13 mouse cellular contexts compared by ENCODE assay signal in genomic region chr2:164456413-164456812, GRCm38 (mm10). TPM values are rescaled to one million over a fixed set of nuclear protein-coding genes. Genes with fewer than 3 reads are reported as not detected.
A peak's percentile ranks its signal among the peaks of the same experiment; 100 is the strongest.
DNase-seq lines count a peak whose midpoint lies in the region; ATAC-seq lines count a peak whose summit lies in the region.
"Had no signal": no experiment of that assay in that cellular context is flagged by ENCODE, and none has a peak within 500 bp of the region (broad histone marks: within the 10 kb centered on the region; RNA-seq: fewer than 3 reads in every experiment).

No protein-coding gene starts in this region.

- WGBS in kidney, embryonic 16.5 days = 92% methylated on average over 1 of the region's 1 CpGs
- WGBS in embryonic facial prominence, embryonic 10.5 days = 68% methylated on average over 1 of the region's 1 CpGs
- WGBS in intestine, embryonic 14.5 days = 87% methylated on average over 1 of the region's 1 CpGs
- 71% methylated on average over 1 of the region's 1 CpGs for WGBS in neural tube, embryonic 13.5 days

- H3K27ac ChIP-seq in kidney, embryonic 16.5 days (ENCODE audit: low read length) = peak overlapping the region; percentile 92
- peak overlapping the region; percentile 65; the same call in 1 of the 2 replicates for H3K27ac ChIP-seq in embryonic facial prominence, embryonic 10.5 days (replicated peaks)
- peak overlapping the region; percentile 40 for H3K27ac ChIP-seq in intestine, embryonic 14.5 days (ENCODE audit: low read depth)
- peak overlapping the region; percentile 46; the same call in 1 of the 2 replicates for H3K27ac ChIP-seq in neural tube, embryonic 13.5 days (replicated peaks)
- H3K27ac ChIP-seq: liver, embryonic 14.5 days had no signal

- H3K4me1 ChIP-seq in kidney, embryonic 16.5 days (ENCODE audit: insufficient read depth, low read length) = peaks cover 40% of the 10 kb centered on the region
- peaks cover 38% of the 10 kb centered on the region for H3K4me1 ChIP-seq in embryonic facial prominence, embryonic 10.5 days
- H3K4me1 ChIP-seq in intestine, embryonic 14.5 days (replicated peaks; ENCODE audit: control insufficient read depth, insufficient read depth, low read length) = peaks cover 17% of the 10 kb centered on the region
- peaks cover 11% of the 10 kb centered on the region for H3K4me1 ChIP-seq in neural tube, embryonic 13.5 days (replicated peaks)

- no peak for DNase-seq in kidney, adult 18-20 months
- DNase-seq in embryonic facial prominence, embryonic 10.5 days (ENCODE audit: low spot score) = no peak
- no peak for DNase-seq in intestine, embryonic 14.5 days (ENCODE audit: low spot score)
- DNase-seq in layer of hippocampus, adult 18-20 months (ENCODE audit: low spot score in 2 of 2) = no peak
- DNase-seq in left cerebral cortex, postnatal 10 days (ENCODE audit: extremely low spot score in 1 of 2, low spot score in 2 of 2) = no peak
- no peak for DNase-seq in urinary bladder, postnatal 10 days (ENCODE audit: low spot score)
- DNase-seq: cerebellum, adult 9-10 months had no signal

- H3K4me2 ChIP-seq in kidney, embryonic 16.5 days (replicated peaks; ENCODE audit: low read depth, low read length) = peak overlapping the region; percentile 44
- peak overlapping the region; percentile 45 for H3K4me2 ChIP-seq in intestine, embryonic 14.5 days (ENCODE audit: low read length)
- peak overlapping the region; percentile 45 for H3K4me2 ChIP-seq in neural tube, embryonic 13.5 days

- no peak overlapping the region for H3K4me3 ChIP-seq in kidney, embryonic 16.5 days (ENCODE audit: low read length)
- H3K4me3 ChIP-seq in embryonic facial prominence, embryonic 10.5 days = peak overlapping the region; percentile 33; the same call in 1 of the 2 replicates
- no peak overlapping the region for H3K4me3 ChIP-seq in intestine, embryonic 14.5 days (ENCODE audit: low read depth, low read length)
- no peak overlapping the region for H3K4me3 ChIP-seq in neural tube, embryonic 13.5 days

- intact Hi-C loops in left cerebral cortex, postnatal 10 days (cut with DNase I) = no loop called here

- no peaks in the 10 kb centered on the region for H3K27me3 ChIP-seq in kidney, embryonic 16.5 days (ENCODE audit: insufficient read depth, low read length)
- no peaks in the 10 kb centered on the region for H3K27me3 ChIP-seq in embryonic facial prominence, embryonic 10.5 days (replicated peaks; ENCODE audit: low read depth, poor library complexity, severe bottlenecking)
- H3K27me3 ChIP-seq in intestine, embryonic 14.5 days (replicated peaks; ENCODE audit: control insufficient read depth, insufficient read depth, low read length) = no peaks in the 10 kb centered on the region
- no peaks in the 10 kb centered on the region for H3K27me3 ChIP-seq in neural tube, embryonic 13.5 days
- H3K27me3 ChIP-seq: Patski had no signal

- 0 out of 2 replicates have a peak overlapping the region, but pooled peaks have one; percentile 50 for H3K9ac ChIP-seq in kidney, embryonic 16.5 days (replicated peaks; ENCODE audit: low read length)
- H3K9ac ChIP-seq in intestine, embryonic 14.5 days (ENCODE audit: low read length) = peak overlapping the region; percentile 38; the same call in 1 of the 2 replicates
- H3K9ac ChIP-seq in neural tube, embryonic 13.5 days = 0 out of 2 replicates have a peak overlapping the region, but pooled peaks have one; percentile 63
- H3K9ac ChIP-seq: liver, embryonic 14.5 days had no signal

- no peaks in the 10 kb centered on the region for H3K9me3 ChIP-seq in kidney, embryonic 16.5 days (ENCODE audit: low read length)
- H3K9me3 ChIP-seq in embryonic facial prominence, embryonic 10.5 days = no peaks in the 10 kb centered on the region
- no peaks in the 10 kb centered on the region for H3K9me3 ChIP-seq in intestine, embryonic 14.5 days (ENCODE audit: control insufficient read depth, low read length)
- no peaks in the 10 kb centered on the region for H3K9me3 ChIP-seq in neural tube, embryonic 13.5 days

- no peaks in the 10 kb centered on the region for H3K36me3 ChIP-seq in kidney, embryonic 16.5 days (ENCODE audit: insufficient read depth, low read length)
- H3K36me3 ChIP-seq in embryonic facial prominence, embryonic 10.5 days (replicated peaks) = no peaks in the 10 kb centered on the region
- no peaks in the 10 kb centered on the region for H3K36me3 ChIP-seq in intestine, embryonic 14.5 days (ENCODE audit: control insufficient read depth, insufficient read depth, low read length)
- H3K36me3 ChIP-seq in neural tube, embryonic 13.5 days = no peaks in the 10 kb centered on the region

- no peak for ATAC-seq in kidney, embryonic 16.5 days (ENCODE audit: low FRiP score, low TSS enrichment)
- ATAC-seq in intestine, embryonic 14.5 days (replicated peaks; ENCODE audit: low FRiP score, low TSS enrichment, low read depth) = no peak
- ATAC-seq in neural tube, embryonic 13.5 days (ENCODE audit: low read depth) = no peak

RNA-seq across cellular contexts. Expression of gene Sys1, which starts 0.4 kb away (rescaled TPM):
- 65.9 and 67.0 TPM in 2 replicates for polyA plus RNA-seq in kidney, embryonic 16.5 days (2015; fragmentation: Nextera tagmentation; extraction: Ambion mirVana)
- 52.5 and 53.1 TPM in 2 replicates for polyA plus RNA-seq in embryonic facial prominence, embryonic 10.5 days (2016; fragmentation: Nextera tagmentation; extraction: Ambion mirVana)
- 65.2 and 67.2 TPM in 2 replicates for polyA plus RNA-seq in intestine, embryonic 14.5 days (2014; fragmentation: Nextera tagmentation; extraction: Ambion mirVana)
- polyA plus RNA-seq in neural tube, embryonic 13.5 days (2015; fragmentation: Nextera tagmentation; extraction: Ambion mirVana) = 71.2 and 77.5 TPM in 2 replicates
- 10 to 100 TPM; 37.9 to 39.9 TPM for total RNA-seq in layer of hippocampus, adult 18-20 months (2021)
- 10 to 100 TPM; 40.9 to 41.8 TPM for total RNA-seq in left cerebral cortex, postnatal 10 days (2021)

RNA-seq across cellular contexts. Expression of gene Gm20458, which starts 4.4 kb away (rescaled TPM):
- polyA plus RNA-seq in kidney, embryonic 16.5 days (2015; fragmentation: Nextera tagmentation; extraction: Ambion mirVana) = 8.1 and 14.0 TPM in 2 replicates
- 3.1 and 3.2 TPM in 2 replicates for polyA plus RNA-seq in embryonic facial prominence, embryonic 10.5 days (2016; fragmentation: Nextera tagmentation; extraction: Ambion mirVana)
- polyA plus RNA-seq in intestine, embryonic 14.5 days (2014; fragmentation: Nextera tagmentation; extraction: Ambion mirVana) = 11.6 and 17.4 TPM in 2 replicates
- 3.3 and 7.7 TPM in 2 replicates for polyA plus RNA-seq in neural tube, embryonic 13.5 days (2015; fragmentation: Nextera tagmentation; extraction: Ambion mirVana)
- 1 to 10 TPM; 5.4 to 9.9 TPM for total RNA-seq in layer of hippocampus, adult 18-20 months (2021)
- total RNA-seq in left cerebral cortex, postnatal 10 days (2021) = 1 to 10 TPM; 2.2 to 6.0 TPM

RNA-seq across cellular contexts. Expression of gene Sdc4, which starts 12.7 kb away (rescaled TPM):
- 204 and 209 TPM in 2 replicates for polyA plus RNA-seq in kidney, embryonic 16.5 days (2015; fragmentation: Nextera tagmentation; extraction: Ambion mirVana)
- polyA plus RNA-seq in embryonic facial prominence, embryonic 10.5 days (2016; fragmentation: Nextera tagmentation; extraction: Ambion mirVana) = 25.5 and 26.0 TPM in 2 replicates
- 104 and 110 TPM in 2 replicates for polyA plus RNA-seq in intestine, embryonic 14.5 days (2014; fragmentation: Nextera tagmentation; extraction: Ambion mirVana)
- 9.4 and 12.1 TPM in 2 replicates for polyA plus RNA-seq in neural tube, embryonic 13.5 days (2015; fragmentation: Nextera tagmentation; extraction: Ambion mirVana)
- total RNA-seq in layer of hippocampus, adult 18-20 months (2021) = 100 to 1,000 TPM; 122 to 140 TPM
- 10 to 100 TPM; 35.9 to 56.8 TPM for total RNA-seq in left cerebral cortex, postnatal 10 days (2021)

RNA-seq across cellular contexts. Expression of gene Trp53tg5, which starts 17.1 kb away (rescaled TPM):
- polyA plus RNA-seq in kidney, embryonic 16.5 days (2015; fragmentation: Nextera tagmentation; extraction: Ambion mirVana) = not detected in 2 replicates
- polyA plus RNA-seq in embryonic facial prominence, embryonic 10.5 days (2016; fragmentation: Nextera tagmentation; extraction: Ambion mirVana) = not detected in 2 replicates
- not detected in 2 replicates for polyA plus RNA-seq in intestine, embryonic 14.5 days (2014; fragmentation: Nextera tagmentation; extraction: Ambion mirVana)
- not detected in 2 replicates for polyA plus RNA-seq in neural tube, embryonic 13.5 days (2015; fragmentation: Nextera tagmentation; extraction: Ambion mirVana)
- total RNA-seq in layer of hippocampus, adult 18-20 months (2021) = not detected
- total RNA-seq in left cerebral cortex, postnatal 10 days (2021) = not detected
- polyA plus RNA-seq: gonadal fat pad, adult 2 months; liver, embryonic 14.5 days; spleen, adult 2 months had no signal

RNA-seq across cellular contexts. Expression of gene Dbndd2, which starts 29.5 kb away (rescaled TPM):
- 12.6 and 18.2 TPM in 2 replicates for polyA plus RNA-seq in kidney, embryonic 16.5 days (2015; fragmentation: Nextera tagmentation; extraction: Ambion mirVana)
- polyA plus RNA-seq in embryonic facial prominence, embryonic 10.5 days (2016; fragmentation: Nextera tagmentation; extraction: Ambion mirVana) = 1.8 TPM in 2 replicates
- 9.4 and 12.5 TPM in 2 replicates for polyA plus RNA-seq in intestine, embryonic 14.5 days (2014; fragmentation: Nextera tagmentation; extraction: Ambion mirVana)
- polyA plus RNA-seq in neural tube, embryonic 13.5 days (2015; fragmentation: Nextera tagmentation; extraction: Ambion mirVana) = 10.3 and 11.9 TPM in 2 replicates
- total RNA-seq in layer of hippocampus, adult 18-20 months (2021) = 100 to 1,000 TPM; 118 to 138 TPM
- total RNA-seq in left cerebral cortex, postnatal 10 days (2021) = 10 to 100 TPM; 75.5 to 77.3 TPM

Comparison
In these comparisons a context has a peak if more than half of its experiments do, and no peak if none do; other contexts are left out.
1. H3K27ac ChIP-seq: peak in every context shown above with its lines; median percentile 92 in kidney, embryonic 16.5 days; 65 in embryonic facial prominence, embryonic 10.5 days; 46 in neural tube, embryonic 13.5 days; 40 in intestine, embryonic 14.5 days.